Mouse (Mus musculus) erythroblast, embryonic 14.5 days (primary cell): ENCODE measurements around the gene Tep1. TPM values are rescaled to one million over a fixed set of nuclear protein-coding genes. Genes with fewer than 3 reads are reported as not detected.

Experiments
- H3K27me3 ChIP-seq: 2 replicates; pipeline ENCODE4 v1.6.1; 2012; ENCODE audit warnings: inconsistent platforms; ENCODE audit not compliant: control insufficient read depth
- H3K36me3 ChIP-seq: 2 replicates; pipeline ENCODE4 v1.6.1; 2012; ENCODE audit warnings: mild to moderate bottlenecking, inconsistent platforms; ENCODE audit not compliant: control insufficient read depth
- H3K4me1 ChIP-seq: 2 replicates; pipeline ENCODE4 v1.6.1; 2012; ENCODE audit warnings: inconsistent platforms; ENCODE audit not compliant: control insufficient read depth
- H3K4me3 ChIP-seq: replicated peaks from 2 replicates; pipeline ENCODE3; 2012; ENCODE audit warnings: moderate library complexity, mild to moderate bottlenecking, inconsistent platforms
- H3K9me3 ChIP-seq: 2 replicates; pipeline ENCODE4 v1.6.1; 2012; ENCODE audit warnings: low read length, inconsistent platforms, mixed read lengths; ENCODE audit not compliant: control insufficient read depth
- GATA1 ChIP-seq: IDR thresholded peaks from 2 replicates; pipeline ENCODE4 v1.6.1; 2012; ENCODE audit warnings: low read length, inconsistent platforms, mixed read lengths
- TAL1 ChIP-seq: IDR thresholded peaks from 3 replicates; pipeline ENCODE4 v1.6.1; 2012; ENCODE audit warnings: low read length, inconsistent platforms, mixed read lengths
- polyA plus RNA-seq: library from polyadenylated mRNA; stranded (reverse); fragments of >175 nt; gene quantifications from 2 replicates; pipeline ENCODE4 v1.2.3, GENCODE M21; 2012

The Tep1 gene
- polyA plus RNA-seq, 1 experiment = not detected

DNA sequence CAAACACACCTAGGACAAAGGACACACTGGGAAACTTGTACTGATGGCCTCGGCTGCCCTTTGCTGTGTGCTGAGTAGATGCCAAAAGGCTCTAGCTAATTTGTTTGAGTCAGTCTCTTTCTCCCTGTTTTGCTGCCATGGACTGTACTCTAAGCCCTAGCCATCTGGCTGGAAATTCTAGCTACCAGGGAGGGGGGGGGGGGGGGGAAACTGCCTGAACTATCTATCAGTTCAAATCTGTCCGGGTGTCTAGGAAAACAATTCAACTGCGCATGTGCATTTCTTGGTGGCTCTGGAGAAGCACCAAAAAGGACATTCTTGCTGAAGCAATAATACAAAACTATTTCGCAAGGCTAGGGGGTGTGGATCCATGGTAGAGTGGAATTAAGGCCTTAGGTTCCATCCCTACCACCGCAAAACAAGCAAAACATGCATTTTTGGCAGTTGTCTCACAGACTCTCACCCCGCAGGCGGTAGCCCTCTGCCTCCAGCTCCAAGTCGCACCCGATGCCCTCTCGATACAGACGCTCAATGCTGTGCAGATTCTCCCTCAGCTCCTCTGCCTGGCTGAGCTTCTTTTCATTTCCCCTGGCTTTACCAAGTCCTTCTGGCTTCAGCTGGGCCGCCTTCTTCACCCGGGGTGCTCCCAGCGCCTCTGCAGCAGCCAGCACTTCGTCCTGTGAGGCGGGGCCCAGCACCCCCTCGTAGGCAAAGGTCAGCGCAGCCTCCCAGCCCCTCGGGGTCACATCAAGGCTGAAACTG lies 25.8 kb upstream of the Tep1 start:
- Histone ChIP-seq H3K9me3 (no peaks in the 10 kb centered on the region), H3K4me1 (peaks cover 2% of the 10 kb centered on the region), H3K27me3 (peaks cover 33% of the 10 kb centered on the region), H3K36me3 (no peaks in the 10 kb centered on the region), H3K4me3 (peak overlapping the region; percentile 43)
- TF ChIP-seq GATA1 = no peak
- no peak for TF ChIP-seq TAL1

DNA sequence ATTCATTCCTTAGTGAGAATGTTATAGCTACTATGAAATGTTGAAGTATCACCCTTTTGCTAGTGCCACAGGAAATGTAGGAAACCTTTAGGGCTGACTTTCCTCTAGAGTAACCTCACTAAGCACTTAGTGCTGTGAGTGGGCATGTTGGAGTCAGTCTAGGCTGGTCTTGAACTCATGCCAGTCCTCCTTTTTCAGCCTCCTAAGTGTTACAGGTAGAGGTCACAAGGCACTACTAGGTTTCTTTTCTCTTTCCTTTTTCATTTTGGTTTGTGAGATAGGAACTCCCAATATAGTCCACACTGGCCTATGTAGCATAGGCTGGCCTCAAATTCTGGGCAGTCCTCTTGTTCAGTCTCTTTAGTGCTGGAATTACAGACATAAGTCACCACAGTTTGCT lies 25.0 kb upstream of the Tep1 start:
- Histone ChIP-seq H3K4me3 (no peak overlapping the region), H3K27me3 (peaks cover 33% of the 10 kb centered on the region), H3K36me3 (no peaks in the 10 kb centered on the region), H3K9me3 (no peaks in the 10 kb centered on the region), H3K4me1 (peaks cover 2% of the 10 kb centered on the region)
- TF ChIP-seq TAL1 (no peak), GATA1 (no peak)

DNA sequence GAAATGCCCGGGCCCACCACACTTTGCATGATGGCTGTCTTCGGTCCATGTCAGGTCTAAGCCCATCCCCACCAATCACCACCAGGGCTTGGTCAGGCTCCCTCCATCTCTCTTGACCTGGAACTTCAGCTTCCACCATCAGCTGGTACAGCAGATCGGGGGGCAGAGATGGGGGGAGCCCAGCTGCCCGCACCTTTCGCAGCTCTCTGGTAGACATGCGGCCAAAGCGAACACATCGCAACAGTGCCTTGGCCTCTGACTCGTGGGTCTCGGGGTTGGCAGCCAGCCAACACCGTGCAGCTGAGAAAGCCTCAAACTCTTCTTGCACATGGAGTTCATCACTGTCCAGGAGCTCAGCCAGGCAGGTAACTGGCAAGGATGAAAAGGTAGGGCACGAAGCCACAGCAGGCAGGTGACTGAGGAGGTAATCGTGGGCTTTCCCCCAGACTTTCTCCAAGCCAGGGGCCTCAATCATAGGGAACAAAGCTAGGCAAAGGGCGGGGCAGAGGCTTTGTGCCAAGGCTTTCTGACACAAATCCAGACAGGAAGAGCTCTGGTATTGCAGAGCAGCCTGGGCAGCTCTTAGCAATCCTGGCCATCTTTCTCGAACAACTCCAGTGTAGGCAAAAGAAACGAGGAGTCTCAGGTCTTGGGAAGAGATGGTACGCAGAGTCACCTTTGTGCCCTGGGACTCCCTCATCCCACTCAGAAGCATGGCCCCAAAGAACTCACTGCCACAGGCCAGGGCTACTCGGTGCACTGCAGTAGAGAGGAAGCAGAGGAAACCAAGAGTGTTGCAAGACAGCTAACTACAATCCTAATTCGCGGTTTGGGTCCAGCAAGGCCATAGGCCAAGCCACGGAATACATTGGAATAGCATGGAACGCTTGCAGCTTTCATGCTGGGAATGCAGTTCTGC lies 22.4 kb upstream of the Tep1 start:
- TF ChIP-seq GATA1 (no peak), TAL1 (no peak)
- Histone ChIP-seq H3K36me3 (no peaks in the 10 kb centered on the region), H3K27me3 (peaks cover 31% of the 10 kb centered on the region), H3K4me3 (no peak overlapping the region), H3K4me1 (peaks cover 2% of the 10 kb centered on the region), H3K9me3 (no peaks in the 10 kb centered on the region)

DNA sequence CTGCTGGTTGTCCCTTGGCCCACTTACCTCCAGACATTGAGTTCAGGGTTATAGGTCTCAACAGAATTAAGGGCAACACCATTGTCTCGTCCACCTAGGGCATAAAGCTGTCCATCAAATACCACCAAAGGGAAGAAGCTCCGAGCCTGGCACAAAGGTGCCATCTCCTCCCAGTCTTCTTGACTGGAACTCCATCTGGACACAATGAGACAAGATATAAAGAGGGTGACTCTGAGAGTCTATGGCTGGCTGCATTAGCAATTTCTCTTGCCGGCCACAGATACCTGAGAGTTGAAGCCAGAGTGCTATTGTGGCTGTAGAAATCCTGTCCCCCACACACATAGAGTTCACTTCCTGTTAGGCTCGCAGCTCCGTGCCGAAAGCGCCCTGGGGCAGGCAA lies 21.7 kb upstream of the Tep1 start:
- Histone ChIP-seq H3K36me3 (no peaks in the 10 kb centered on the region), H3K9me3 (no peaks in the 10 kb centered on the region), H3K27me3 (peaks cover 24% of the 10 kb centered on the region), H3K4me1 (peaks cover 2% of the 10 kb centered on the region), H3K4me3 (no peak overlapping the region)
- TF ChIP-seq TAL1 (no peak), GATA1 (no peak)

DNA sequence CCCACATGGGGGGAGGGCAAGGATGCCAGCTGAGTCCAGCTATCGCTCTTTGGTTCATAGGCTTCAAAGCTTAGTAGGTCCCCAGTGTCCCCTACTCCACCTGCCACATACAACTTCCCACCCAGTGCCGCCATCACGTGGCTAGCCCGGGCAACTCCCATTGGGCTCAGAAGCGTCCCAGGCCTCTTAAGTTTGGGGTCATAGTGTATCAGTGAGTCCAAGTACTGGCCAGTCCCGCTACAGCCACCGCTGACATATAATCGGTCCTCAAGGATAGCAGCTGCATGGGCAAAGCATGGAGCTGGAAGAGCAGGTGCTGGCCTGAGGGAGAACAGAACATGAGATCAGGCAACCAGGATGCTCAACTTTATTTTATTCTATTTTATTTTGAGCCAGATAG lies 21.3 kb upstream of the Tep1 start:
- Histone ChIP-seq H3K4me1 (peaks cover 2% of the 10 kb centered on the region), H3K9me3 (no peaks in the 10 kb centered on the region), H3K27me3 (peaks cover 19% of the 10 kb centered on the region), H3K36me3 (no peaks in the 10 kb centered on the region), H3K4me3 (no peak overlapping the region)
- TF ChIP-seq TAL1 = no peak
- TF ChIP-seq GATA1 = no peak

DNA sequence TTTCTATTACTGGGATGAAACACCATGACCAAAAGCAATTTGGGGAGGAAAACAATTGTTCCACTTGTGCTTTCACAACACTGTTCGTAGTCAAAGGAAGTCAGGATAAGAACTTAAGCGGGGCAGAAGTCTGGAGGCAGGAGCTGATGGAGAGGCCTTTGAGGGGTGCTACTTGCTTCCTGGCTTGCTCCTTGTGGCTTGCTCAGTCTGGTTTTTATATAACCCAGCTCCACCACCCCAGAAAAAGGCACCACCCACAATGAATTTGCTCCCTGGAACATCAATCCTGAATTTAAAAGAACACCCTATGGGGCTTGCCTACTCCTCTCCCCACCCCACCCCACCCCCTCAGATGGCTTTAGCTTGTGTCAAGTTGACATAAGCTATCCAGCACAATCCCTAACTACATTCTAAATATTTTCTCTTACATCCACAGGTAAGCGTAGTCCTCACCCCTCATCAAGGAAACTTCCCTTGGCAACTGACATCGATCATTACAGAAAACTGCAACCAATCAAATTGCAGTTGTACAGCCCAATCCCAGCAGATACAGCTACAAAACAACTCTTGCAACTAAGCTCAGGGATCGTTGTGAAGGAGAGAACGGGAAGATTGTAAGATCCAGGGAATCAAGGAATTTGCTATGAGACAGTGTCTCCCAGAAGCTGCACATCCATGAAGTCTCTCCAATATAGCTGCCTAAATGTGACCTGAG lies 6.0 kb upstream of the Tep1 start:
- Histone ChIP-seq H3K4me3 (no peak overlapping the region), H3K27me3 (no peaks in the 10 kb centered on the region), H3K9me3 (no peaks in the 10 kb centered on the region), H3K36me3 (no peaks in the 10 kb centered on the region), H3K4me1 (peaks cover 13% of the 10 kb centered on the region)
- TF ChIP-seq GATA1 (no peak), TAL1 (no peak)

DNA sequence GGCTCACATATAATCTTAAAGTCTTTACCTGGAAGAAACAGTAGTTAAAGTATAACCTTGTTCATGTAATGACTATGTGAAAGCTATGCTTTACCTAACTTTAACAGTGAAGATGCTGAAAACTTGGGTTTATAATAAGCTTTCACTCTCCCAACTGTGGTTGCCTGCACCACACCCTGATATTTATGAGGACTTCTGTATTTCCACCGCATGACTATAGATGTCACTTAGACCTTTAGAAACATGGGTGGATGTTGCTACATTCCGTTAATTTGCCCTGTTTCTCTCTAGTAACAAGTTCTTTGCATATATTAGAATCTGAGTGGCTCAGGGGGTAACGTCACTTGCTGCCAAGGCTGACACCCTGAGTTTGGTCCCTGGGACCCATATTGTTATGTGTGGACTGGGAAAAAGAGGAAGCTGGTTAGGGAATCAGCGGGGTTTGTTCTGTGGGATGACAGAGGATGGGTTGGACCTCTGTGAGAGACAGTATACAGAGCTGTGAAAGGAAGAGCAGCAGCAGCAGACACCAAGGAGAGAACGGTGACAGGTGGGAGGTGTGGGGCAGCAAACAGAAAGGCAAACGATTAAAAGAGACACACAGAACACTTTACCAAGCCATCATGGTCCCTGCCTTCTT lies 5.4 kb upstream of the Tep1 start:
- Histone ChIP-seq H3K36me3 (no peaks in the 10 kb centered on the region), H3K9me3 (no peaks in the 10 kb centered on the region), H3K27me3 (no peaks in the 10 kb centered on the region), H3K4me3 (no peak overlapping the region), H3K4me1 (peaks cover 15% of the 10 kb centered on the region)
- TF ChIP-seq GATA1 (no peak), TAL1 (no peak)

DNA sequence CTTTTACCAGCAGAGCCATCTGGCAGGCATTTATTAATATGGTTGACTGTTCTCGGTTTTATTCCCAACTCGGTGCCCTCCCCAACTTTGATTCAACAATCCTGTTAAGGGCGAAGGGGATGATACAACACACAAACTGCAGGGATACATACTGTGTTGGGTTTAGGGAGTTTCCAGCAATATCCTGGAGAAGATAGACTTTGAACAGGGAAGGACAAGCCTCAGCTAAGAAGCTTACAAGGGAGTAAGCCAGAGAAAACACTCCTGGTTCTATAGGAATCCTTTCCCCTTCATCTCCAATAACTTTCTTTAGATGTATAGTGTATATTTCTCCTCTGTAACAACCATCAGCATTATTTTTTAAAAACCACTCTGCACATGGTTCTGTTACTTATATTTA lies 4.8 kb upstream of the Tep1 start:
- peaks cover 20% of the 10 kb centered on the region for H3K4me1 ChIP-seq
- no peaks in the 10 kb centered on the region for H3K9me3 ChIP-seq
- H3K36me3 ChIP-seq = no peaks in the 10 kb centered on the region
- no peaks in the 10 kb centered on the region for H3K27me3 ChIP-seq
- no peak overlapping the region for H3K4me3 ChIP-seq
- no peak for TF ChIP-seq TAL1
- no peak for TF ChIP-seq GATA1

DNA sequence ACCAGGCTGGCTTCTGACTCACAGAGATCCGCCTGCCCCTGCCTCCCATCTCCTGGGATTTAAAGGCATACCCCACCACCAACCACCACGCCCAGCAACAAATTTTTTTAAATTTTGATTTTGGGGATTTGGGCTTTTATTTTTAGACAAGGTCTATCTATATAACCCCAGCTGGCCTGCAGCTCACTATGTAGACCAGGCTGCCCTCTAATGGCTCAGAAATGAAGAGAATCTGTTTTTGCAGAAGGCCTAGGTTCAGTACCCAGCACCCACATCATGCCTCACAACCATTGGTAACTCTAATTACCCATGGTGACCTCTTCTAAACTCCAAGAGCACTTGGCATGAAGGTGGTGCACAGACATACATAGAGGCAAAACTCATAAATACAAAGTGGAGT lies 924 bp upstream of the Tep1 start:
- Histone ChIP-seq H3K27me3 (no peaks in the 10 kb centered on the region), H3K4me1 (peaks cover 24% of the 10 kb centered on the region), H3K4me3 (no peak overlapping the region), H3K9me3 (no peaks in the 10 kb centered on the region), H3K36me3 (no peaks in the 10 kb centered on the region)
- TF ChIP-seq TAL1 (no peak), GATA1 (no peak)
